Mouse (Mus musculus): ENCODE measurements at regions not wholly inside any gene's neighbourhood (a gene's known extent, or its start where the extent isn't known, plus 50 kb on each side); places are given as distances from the start of the nearest gene placed in this dataset.

- peak; percentile 46 for TF ChIP-seq CTCF (IDR thresholded peaks at IDR 0.05; ENCODE audit: control insufficient read depth, insufficient read depth, insufficient read length)
- TF ChIP-seq MYOD1 (IDR thresholded peaks at IDR 0.05; ENCODE audit: control insufficient read depth, insufficient read length, low read depth), result no peak
- TF ChIP-seq USF1 (IDR thresholded peaks at IDR 0.05; ENCODE audit: low read depth), result no peak
- no peak for TF ChIP-seq CEBPB (IDR thresholded peaks at IDR 0.05; ENCODE audit: low read depth)
- no peak for TF ChIP-seq MAX (IDR thresholded peaks at IDR 0.05)
Measured at GRCm38 (mm10) chr7:83489790-83490189, 94.9 kb upstream of the Tmc3 start.

Data from C2C12 (cell line).